Mouse (Mus musculus): ENCODE data around the gene Kcnn1. TPM values are rescaled to one million over a fixed set of nuclear protein-coding genes. Genes with fewer than 3 reads are reported as not detected.
"Not testable (repeated sequence)": the region's sequence is repeated elsewhere in the genome, so short reads cannot be mapped to it uniquely, and the experiment has no call there.

Gene Kcnn1
- total RNA-seq, 4 experiments from 2014 or later = 18.0 to 21.5 (median 20.5) TPM

DNA sequence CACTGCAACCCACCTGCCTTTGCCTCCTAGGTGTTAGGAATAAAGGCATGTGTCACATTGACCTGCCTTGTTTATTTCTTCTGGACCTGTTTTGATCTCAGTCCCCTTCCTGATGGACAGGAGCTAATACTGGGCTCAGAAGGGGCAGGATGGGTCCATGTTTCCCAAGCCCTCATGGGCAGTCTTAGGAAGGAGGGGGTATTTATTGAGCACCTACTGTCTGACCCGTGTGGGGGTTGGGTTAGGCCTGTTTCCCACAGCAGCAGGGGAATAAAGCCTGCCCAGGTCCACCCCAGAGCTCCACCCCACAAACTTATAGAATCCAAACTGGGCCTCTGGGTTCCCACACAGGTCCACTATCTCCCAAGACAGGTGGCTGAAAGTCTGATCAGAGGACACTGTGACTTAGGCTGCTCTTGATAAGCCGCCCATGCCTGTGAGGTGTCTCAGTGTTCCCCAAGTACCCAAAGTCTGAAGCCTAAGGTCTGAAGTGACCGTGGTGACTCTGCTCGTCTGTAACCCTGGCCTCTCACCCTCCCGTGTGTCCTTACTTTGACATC is 19.8 kb downstream of the Kcnn1 start:
- no peak for DNase-seq (ENCODE audit: low spot score in 2 of 2)

DNA sequence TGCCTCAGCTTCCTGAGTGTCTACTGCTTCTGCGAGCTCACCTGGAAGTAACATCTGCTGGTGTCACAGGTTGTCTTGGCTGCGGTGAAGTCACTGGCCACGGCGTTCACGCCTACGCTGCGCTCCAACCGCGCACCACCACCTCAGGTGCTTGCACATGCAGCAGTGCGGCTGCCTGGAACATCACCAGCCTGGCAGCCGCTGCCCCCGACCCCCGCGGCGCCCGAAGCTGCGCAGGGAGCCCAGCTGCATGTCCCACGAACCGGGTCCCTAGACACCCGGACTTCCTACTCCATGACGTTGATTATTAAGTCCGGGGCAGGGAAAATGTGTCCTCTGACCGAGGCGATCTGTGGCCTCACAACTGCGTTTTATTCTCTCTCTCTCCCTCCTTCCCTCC is 20.6 kb downstream of the Kcnn1 start:
- no peak for DNase-seq (ENCODE audit: low spot score in 2 of 2)

DNA sequence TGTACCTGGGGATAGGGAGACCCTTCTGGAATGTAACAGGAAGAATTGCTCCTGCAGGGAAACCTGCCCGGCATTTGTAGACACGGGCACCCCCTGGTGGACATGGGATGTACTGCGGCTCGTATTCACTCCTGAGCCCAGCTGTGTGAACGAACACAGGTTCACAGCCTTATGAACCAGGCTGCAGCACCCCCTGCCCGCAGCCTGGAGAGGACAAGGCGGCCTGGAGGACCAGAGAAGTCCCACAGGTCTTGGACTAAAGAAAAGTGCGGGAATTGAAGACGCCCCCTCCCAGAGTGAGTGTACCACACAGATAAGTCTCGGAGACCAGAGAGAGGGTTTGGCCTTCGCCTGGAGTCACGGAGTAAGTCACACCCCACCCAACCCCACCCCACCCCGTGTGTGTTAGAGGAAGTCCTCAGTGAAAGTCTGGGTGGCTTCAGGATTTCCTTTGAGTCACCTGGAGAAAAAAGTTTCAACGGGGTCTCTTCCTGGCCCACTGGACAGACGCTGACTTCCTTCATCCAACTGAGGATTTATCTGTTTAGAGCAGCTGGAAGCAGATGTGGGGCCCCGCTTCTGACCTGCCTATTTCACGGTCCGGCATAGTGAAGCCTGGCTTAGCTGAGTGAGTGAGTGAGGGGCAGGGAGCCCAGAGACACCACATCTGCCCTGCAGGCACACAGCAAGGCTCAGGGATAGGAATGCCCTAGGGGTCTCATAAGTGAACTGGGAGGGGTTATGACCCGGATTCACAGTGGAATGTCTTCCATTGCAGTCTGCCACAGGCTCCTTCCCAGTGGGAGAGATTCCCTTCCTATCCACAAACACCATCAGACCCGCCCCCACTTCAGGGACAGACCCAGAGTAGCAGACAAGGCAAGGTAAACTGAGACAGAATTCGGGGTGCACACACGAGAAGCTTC is 21.6 kb downstream of the Kcnn1 start:
- DNase-seq (ENCODE audit: low spot score in 2 of 2) = peak; percentile 86 to 88

DNA sequence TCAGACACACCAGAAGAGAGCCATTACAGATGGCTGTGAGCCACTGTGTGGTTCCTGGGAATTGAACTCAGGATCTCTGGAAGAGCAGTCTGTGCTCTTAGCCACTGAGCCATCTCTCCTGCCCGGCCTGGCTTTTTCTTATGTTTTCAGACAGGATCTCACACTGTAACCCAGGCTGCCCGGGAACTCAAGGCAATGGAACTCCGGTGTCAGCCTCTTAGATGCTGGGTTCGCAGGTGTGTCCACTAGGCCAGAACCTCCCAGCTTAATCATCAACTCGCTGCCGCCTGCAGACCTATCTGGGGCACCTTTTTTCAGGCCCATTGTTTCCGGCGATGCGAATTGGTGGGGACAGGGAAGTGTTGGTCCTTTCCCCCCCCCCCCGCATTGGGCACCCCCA is 22.5 kb downstream of the Kcnn1 start:
- no peak for DNase-seq (ENCODE audit: low spot score in 2 of 2)

DNA sequence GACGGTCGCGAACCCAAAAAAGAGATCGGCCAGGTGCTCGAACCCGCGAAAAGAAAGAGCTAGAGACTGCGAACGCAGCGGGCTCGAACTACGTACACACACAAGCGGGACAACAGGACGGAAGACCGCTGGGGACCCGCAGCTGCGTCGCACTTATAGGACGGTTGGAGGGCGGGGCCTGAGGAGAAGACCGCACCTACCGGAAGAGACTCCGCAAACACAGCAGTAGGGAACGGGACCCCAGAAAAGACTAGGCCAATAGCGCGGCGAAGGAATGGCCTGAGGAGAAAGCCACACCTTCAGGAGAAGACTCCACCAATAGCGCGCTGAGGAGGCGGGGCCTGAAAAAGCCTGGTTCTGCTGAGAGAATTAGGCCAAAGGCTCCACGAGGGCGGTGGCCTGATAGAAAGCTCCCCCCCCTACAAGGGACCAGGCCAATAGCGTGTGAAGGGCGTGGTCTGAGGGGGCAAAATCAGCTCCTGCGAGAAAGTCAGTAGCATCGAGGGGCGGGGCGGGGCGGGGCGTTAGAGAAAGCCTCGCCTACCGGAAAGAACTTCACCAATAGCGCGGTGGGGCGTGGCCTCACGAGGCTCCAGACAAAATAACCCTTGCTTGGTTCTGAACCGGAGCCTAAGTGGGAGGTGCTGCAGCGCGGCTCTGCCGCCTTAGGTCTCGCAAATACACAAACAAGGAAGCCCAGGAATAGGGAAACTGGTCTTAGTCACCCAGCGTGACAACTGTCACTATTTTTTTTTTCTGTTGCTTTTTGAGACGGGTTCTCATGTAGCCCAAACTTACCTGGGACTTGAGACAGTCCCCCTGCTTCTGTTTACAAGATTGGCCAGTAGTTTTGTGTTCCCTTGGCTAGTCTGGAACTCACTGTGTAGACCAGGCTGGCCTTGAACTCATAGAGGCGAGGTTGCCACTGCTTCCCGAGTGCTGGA is 23.4 kb downstream of the Kcnn1 start, which contains the start of gene Arrdc2:
Arrdc2 (minus strand) TSS at position 313 of the 944 bp plus-strand sequence.
- DNase-seq (ENCODE audit: low spot score in 2 of 2) = peak; percentile 99 to 100

DNA sequence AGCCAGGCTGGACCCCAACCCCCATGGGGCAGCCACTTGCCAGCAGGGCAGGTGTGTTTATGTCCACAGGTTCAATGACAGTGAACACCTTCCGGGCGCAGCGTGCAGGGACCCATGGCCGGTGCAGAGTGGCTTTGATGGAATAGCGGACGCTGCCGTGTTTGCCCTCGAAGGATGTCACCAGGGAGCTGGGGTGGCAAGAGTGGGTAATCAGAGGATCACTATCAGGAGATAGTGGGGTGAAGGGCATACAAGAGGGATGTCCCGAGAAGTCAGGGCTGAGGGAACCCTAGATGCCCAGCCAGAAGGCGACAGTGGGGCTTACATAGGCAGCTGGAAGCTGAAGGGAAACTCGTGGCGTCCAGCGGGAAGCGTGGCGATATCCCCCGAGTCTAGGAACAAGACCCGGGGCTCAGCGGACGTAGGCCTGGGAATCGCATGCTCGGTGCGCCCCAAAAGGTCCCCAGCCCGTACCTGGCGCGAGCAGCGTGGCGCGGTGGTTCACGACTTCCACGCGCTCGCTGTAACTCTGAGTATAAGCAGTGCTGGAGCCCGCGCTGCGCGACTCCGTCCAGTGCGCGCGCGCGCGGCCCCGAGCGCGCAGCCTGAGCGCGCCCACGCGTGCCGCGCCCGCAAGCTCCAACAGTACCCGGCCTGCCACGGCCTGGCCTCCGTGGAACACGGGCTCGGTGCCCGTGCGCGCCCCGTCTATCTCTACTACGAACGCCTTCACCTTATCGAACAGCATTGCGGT is 24.2 kb downstream of the Kcnn1 start:
- no peak for DNase-seq (ENCODE audit: low spot score in 2 of 2)

DNA sequence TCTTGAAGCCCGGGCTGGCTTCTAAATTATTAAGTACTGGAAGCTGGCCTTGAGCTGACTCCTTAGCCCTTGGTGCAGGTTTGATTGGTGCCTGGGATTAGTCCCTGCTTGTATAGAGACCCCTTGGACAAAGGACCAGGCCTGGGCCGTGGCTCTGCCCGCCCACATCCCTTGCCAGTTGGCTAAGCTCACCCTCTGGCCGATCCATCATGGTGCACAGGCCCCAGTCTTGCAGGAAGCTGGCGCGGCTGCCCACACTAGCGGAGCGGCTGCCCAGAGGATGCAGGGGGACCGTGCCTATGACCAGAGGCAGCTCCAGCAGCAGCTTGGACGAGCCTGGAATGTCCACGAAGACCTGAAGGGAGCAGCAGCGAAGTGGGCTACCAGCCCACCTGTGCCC is 26.4 kb downstream of the Kcnn1 start:
- no peak for DNase-seq (ENCODE audit: low spot score in 2 of 2)

DNA sequence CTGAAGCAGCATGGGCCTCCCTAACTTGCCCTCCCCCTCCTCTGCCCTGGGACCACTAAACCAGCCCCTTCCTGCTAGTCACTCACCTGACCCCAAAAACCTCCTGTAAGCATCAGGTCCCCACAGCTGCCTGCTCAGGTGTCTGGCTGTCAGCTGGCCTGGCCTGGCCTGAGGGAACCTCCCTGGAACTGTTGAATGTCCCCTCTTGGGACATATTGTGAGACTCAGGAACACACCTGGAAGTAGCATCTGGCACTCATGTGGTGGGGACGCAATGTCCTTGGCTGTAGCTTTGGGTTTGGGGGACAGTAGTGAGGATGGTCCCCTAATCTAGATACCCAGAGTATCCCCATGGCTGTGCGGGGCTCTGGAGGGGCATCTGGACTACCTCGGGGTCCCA is 29.0 kb downstream of the Kcnn1 start:
- DNase-seq (ENCODE audit: low spot score in 2 of 2) = peak in 1 of 2 experiments; percentile 54

DNA sequence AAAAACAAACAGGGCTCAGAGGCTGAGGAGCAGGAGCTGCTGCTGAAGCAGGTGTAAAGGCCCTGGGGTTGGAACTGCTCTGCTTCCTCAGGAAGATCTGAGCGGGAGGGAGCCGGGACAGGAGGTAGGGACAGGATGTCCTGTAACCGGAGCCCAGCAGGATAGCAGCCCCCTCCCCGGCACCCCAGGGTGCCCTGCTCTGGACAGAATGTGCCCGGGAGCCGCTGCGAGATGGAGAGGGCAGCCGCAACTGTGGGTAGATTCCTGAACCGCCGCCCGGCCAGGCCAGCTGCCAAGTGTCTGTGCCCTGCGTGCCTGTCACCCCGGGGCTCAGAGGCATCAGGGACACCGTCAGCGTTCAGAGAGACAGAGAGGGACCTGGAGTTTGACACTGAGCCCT is 29.5 kb downstream of the Kcnn1 start:
- DNase-seq (ENCODE audit: low spot score in 2 of 2) = peak; percentile 89 to 93

DNA sequence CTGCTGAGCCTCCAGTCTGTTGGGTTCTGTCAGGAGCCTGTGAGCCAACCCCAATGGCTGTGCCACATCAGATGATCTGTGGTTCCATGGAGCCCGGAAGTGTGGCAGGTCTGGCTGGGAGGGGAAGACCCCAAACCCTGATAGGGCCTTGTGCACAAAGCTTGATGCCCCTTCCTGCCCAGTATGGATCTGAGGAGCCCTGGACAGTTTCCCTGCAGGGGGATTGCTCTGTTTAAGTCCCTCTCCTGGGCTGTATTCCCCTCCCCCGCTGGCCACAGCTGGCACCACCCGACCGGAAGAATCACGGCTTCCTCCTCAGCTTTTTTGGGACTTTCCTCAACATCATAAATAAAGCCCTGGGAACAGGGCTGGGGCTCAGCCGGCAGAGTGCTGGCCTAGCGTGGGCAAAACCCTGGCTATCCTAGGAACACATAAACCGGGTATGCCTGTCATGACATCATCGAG is 30.0 kb downstream of the Kcnn1 start:
- DNase-seq (ENCODE audit: low spot score in 2 of 2) = no peak

DNA sequence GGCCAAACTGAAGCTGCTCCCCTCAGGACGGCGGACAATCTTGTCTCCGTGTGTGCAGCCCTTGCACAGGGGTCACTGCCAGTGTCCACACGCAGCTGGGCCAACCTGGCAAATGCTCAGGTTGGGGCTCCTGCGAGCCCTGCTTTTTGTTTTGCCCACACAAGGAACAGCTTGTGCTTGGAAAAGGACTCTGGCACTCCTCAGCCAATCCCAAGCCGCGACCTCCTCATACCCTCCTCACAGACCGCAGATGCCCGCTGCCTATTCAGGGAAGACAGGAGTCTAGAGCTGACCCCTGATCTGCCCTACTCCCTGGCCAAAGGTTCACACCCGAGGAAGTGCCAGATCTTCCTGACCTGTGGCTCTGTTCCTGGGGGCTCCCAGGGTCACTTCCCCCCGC is 30.7 kb downstream of the Kcnn1 start:
- DNase-seq (ENCODE audit: low spot score in 2 of 2) = peak in 1 of 2 experiments; percentile 53

DNA sequence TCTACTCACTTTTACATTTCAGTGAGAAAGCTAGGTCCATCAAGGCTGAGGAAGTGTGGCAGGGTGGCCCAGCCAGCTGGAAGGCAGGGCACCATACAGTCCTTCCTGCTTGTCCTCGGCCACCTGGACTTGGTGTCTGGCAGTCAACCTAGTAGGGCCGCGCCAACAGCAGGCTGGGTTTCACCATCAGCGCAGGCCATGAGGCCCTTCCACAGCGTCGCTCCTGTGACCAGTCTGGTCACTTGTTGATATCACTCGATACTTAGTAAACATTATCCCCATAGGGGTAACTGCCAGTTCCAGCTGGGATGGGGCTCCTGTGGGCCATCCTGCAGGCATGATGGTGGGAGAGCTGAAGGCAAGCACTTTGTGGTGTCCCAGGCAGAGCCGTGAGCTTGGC is 31.5 kb downstream of the Kcnn1 start:
- peak; percentile 62 to 85 for DNase-seq (ENCODE audit: low spot score in 2 of 2)

DNA sequence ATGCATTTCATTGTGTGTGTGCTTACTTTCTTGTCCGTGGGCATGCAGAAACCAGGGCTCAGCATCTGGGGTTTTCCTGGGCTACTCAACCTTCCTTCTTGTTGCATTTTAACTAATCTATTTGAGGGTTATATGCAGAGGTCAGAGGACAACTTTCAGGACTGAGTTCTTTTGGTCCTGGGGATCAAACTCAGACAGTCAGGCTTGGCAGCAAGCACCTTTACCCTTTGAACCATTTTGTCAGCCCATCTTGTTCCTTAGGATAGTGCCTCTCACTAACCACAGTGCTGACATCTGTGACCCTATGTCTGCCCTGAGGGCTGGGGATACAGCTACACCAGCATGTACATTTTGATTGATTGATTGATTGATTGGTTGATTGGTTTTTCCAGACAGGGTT is 35.3 kb downstream of the Kcnn1 start:
- no peak for DNase-seq (ENCODE audit: low spot score in 2 of 2)

DNA sequence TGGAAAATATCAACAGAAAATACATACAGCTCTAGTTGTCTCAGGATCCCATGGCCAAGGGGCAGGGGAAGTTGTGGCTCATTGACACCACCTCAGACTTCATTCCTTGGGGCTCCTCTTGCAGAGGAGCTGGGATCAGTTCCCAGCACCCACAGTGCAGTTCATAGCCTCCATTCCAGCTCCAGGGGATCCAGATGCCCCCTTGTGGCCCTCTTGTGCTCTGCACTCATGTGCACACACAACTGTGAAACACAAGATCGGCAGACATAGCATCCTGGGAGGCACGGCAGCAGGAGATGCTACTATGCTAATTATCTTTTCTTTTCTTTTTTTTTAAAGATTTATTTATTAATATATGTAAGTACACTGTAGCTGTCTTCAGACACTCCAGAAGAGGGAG is 36.0 kb downstream of the Kcnn1 start:
- DNase-seq (ENCODE audit: low spot score in 2 of 2) = no peak

DNA sequence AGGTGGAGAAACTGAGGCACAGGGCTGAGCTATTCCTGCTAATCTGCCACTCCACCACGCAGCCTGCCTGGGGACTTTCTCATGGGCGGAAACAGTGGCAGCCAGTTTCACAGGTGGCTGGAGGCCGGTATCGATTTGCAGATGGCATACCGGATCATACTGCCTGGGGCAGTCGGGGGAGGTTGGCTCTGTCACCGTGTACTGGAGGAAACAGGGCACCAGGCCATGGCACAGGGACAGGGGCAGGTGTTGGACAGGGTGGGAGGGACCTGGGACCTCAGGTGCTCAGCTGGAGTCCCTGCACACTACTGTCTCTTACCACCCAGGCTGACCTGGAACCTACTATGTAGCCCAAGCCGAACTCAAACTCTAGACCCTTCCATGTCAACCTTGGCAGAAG is 37.2 kb downstream of the Kcnn1 start:
- DNase-seq (ENCODE audit: low spot score in 2 of 2) = peak in 1 of 2 experiments; percentile 39

DNA sequence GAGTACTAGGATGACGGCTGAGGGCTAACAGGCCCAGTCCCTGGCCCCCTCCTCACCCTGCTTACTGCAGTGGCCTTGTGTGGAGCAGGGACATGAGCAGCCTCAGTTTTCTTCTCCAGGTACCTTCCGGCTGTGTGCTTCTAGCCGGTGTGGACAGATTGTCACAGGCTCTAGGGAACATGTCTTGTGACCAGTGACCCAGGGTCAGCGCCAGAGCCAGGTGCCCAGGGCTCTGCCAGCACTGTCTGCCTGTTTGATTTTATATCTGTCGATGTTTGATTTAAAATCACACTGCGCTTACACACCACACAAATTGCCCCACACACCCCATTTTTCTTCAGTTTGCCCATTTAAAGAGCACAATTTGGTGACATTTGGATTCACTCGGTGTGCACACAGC is 39.3 kb downstream of the Kcnn1 start:
- no peak for DNase-seq (ENCODE audit: low spot score in 2 of 2)

DNA sequence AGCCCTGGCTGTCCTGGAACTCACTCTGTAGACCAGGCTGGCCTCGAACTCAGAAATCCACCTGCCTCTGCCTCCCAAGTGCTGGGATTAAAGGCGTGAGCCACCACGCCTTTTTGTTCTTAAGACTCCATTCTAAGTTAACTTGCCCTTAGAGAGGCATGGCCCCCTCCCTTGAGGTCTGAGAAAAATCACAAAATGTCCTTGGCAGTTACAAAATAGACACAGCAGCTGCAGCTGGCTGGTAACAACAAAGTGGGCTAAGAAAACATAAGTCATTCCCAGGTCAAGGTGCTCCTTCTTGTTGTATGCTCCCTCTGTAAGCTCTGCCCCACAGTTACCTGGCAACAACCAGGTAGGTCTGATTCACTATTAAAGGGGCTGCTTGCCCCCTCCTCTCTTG is 40.5 kb downstream of the Kcnn1 start:
- DNase-seq (ENCODE audit: low spot score in 2 of 2) = not testable (repeated sequence)

DNA sequence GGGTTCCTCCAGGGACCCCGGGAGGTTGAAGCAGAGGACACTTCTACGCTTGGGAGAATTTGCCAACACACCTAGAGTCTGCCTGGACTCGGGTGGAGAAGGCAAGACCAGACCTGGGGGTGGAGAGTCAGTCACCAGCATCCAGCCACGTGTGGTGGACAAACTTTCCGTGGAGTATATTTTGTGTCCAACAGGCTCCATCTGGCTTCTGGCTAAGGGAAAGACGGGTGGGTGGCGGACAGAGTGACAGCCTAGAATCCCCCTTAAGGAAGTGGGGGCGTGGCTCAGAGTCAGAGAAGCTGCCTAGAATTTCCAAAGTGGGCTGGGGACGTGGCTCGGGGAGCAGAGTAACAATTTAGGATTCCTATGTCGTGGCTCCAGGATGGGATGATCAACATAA is 41.1 kb downstream of the Kcnn1 start:
- DNase-seq (ENCODE audit: low spot score in 2 of 2) = no peak

DNA sequence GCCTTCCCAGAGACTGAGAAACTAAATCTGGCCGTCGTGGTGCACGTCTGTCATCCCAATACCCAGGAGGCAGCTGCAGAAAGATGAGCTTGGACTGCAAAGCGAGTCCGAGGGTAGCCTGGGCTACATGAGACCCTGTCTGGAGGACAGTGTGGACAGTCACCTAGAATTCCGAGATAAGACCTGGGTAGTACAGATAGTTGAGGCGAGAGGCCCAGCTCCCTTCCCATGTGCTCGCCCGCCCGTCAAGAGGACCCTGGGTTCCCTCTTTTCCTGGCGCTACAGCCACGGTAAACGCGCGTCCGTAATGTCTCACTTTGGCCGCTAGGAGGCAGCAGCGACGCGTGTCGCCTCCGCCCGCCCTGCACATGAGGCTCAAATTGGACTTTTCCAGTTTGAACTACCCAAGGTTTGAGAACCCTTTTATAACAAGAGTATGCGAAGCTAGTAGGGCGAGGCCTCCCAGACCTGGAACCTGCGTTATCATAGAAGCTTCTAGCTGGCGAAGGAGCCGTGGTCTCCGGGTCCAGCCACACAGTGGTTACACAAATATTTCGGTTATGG is 41.6 kb downstream of the Kcnn1 start:
- peak in 1 of 2 experiments; percentile 45 for DNase-seq (ENCODE audit: low spot score in 2 of 2)
